Mouse (Mus musculus) hindlimb bud, embryonic 11.5 days (tissue): ENCODE data around the gene Rhbg.

ENCODE experiments used
- DNase-seq: peaks from one replicate; pipeline ENCODE4 v3.0.0-alpha.2; 2012; ENCODE audit warnings: low read depth, low spot score; ENCODE audit errors: extremely low spot score

Rhbg gene

DNA sequence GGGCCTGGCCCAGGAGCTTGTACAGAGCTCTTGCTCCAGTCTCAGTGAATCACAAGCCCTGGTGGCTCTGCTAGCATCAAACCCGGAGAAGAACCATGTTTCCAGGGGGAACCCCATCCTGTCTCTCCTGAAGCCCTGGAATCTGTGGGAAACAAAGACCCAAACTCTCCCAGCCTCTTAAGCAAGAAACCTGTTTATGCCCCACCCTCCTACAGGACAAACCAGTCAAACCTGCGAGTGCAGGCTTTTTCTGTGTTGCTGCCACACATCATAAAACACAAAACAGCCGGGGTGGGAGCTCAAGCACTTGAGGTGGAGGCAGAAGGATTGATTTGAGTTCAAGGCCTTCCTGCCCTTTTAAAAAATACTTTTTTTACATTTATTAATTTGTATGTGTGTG, 7.8 kb upstream of the Rhbg start:
- no peak for DNase-seq

DNA sequence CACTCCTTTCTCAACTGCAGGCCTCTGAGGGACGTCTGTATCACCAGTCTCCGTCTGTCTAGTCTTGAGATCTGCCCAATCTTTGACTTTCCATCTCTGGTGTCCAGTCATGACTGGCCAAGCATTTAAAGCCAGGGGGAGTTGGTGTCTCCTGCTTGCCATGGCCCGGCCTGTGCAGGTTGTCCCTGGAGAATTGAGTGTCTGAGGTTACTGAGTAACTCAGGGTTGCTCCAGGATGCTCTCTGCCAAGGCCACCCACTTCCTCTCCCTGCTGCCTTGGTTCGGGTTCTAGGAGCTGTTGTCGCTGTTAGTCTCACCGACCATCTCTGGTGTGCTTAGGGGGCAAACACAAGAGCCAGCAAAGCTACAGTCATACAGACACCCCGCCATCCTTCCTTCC, 1.9 kb upstream of the Rhbg start:
- no peak for DNase-seq

DNA sequence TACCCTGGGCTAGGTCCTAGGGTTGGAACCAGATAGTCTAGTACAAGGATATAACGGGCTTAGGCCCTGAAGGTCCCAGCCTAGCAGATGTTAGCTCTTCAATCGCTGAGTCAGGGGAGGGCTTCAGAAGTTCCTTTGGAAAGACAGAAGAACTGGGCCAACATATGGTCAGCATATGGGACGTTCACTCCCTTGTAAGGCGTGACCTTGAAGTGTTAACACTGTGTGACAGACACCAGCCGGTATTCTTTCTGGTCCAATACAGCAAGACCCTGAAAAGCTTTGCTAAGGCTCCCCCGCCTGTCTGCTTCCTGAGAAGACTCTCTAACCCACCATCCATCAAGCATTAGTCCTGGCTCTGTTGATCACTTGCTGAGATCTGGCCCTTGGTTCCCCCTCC, 1.4 kb upstream of the Rhbg start:
- DNase-seq: no peak

DNA sequence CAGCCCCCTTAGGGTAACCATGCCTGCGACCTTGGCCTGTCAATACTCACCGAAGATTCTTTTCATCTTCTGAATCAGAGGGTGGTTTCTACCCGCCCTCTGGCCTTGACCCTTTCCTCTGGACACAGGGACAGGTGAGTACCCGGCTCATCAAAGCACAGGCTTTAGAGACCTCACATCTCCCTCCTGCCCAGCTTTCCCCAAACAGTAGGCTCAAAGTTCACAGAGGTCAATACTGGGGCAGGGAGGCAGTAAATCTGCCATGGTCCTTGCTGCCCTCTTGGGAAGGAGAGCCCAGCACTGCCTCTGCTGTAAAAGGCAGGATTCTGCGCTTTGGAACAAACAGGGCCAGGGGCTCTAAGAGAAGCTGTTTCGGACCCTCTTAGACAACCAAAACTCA, 1.8 kb downstream of the Rhbg start:
- no peak for DNase-seq

DNA sequence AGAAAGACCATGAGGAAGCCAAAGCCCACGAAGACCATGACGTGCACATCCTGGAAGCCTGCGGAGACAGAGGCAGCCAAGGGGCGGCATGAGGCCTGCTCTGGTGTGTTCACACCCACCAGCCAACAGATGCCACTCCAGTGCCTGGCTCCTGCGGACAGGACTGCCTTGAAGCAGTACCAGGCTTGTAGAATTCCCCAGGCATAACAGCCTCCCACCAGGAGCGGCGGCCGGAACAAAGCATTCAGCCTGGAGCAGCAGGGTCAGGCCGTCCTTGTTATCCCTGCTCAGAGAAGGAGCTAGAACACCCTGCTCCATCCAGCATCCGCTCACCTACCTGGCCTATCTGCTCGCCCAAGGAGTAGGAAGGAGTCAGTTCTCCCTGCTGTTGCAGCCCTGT, 6.1 kb downstream of the Rhbg start:
- DNase-seq: no peak

DNA sequence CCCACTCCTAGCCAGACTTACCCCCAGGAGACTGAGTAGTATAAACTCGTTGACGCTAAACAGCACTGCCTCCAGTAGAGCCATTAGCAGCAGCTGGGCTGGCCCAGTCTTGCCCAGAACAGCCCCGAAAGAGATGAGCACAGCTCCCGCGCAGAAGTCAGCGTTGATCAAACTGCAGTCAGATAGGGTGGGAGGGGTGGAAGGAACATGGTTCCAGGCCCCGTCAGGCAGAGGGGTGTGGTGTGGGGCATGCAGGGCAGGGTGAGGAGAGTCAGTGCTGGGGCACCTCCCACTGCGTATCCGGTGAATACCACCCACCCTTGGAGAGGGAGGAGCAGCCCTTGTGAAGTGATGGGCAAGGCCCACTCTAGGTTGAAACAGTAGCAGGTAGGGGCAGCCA, 6.8 kb downstream of the Rhbg start:
- DNase-seq: no peak

DNA sequence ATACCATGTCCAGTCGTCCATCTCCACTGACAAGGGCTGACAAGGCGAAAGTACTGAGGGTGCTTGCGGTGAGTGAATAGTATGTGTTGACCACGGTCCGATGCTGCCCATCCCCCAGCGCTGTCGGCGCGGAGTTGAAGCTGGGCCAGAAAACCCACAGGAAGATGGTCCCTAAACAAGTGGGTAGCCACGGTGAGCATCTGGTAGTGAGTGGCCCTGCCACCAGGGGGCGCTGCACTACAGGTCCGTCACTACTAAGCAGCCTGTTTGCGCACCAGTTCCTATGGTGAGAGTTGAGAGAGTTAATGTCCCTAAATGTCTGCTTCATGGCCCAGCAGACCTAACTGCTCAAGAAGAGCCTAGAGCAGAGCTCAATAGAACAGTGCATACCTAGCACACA, 8.7 kb downstream of the Rhbg start:
- no peak for DNase-seq

DNA sequence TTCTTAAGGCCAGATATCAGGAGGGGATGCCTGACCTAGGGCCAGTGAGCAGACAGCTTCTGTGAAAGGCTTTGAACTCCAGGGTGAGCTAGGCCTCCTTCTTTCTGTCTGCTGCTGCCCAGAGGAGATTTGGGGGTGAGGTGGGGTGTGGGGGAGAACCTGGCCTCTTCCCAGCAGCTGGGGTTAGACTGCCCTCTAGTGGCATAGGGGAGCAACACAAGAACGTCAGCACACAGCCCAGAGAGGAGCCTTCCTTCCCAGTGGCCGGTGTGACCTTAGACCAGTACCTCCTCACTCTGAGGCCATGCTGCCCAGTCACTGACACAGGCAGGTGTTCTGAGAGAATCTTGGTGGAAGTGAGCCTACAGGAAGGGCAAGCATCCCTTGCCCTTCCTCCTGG, 10.4 kb downstream of the Rhbg start:
- no peak for DNase-seq

DNA sequence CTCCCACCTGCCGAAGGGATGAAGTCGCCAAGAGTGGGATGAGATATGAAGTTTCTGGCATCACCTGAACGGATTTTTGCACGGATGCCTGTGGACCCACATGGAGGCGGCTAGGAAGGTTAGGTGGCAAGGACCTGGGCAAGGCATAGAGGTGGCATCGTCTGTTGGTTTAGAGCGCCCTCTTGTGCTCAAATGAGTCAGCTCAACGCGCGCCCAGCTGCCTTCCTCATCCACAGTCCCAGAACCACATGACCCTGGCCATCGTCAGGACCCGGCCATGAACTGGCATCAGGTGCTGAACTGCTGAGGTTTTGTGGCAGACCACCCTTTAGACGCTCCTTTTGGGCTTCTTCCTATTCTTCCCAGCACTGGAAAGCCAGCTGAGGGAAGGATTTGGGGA, 12.0 kb downstream of the Rhbg start:
- peak; percentile 41 for DNase-seq

DNA sequence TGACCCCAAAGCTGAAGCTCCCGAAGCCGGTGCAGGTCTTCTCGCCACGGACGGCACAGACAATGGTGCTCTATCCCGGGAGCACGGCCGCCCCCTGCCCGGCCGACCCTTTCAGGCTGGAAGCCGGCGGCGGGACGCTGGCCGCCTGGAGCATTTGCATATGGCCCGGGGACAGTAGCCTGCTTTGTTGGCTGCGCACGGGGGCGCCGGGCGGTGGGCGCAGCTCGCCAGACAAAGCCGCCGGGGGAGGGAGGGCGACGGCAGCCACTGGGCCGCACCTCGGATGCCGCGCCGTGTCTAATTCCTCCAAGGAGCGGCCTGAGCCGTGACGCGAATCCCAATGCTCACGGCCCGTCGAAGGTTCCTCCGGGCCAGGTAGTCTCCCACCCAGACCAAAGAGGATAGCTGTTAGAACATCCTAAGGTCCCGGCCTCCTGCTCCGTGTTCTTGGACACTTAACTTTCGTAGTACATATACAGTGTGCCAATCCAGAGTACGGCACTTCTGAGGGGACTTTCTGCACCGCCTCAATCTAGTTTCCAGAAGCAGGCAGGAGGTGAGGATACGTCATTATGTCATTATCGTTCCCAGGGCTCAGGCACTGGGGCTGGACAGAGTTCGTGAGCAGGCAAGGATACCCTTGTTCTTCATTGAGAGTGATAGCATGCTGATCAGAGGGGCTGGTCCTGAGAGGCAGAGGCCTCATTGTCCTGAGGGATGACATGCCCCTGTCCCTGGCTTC, 13.3 kb downstream of the Rhbg start:
- DNase-seq: no peak

DNA sequence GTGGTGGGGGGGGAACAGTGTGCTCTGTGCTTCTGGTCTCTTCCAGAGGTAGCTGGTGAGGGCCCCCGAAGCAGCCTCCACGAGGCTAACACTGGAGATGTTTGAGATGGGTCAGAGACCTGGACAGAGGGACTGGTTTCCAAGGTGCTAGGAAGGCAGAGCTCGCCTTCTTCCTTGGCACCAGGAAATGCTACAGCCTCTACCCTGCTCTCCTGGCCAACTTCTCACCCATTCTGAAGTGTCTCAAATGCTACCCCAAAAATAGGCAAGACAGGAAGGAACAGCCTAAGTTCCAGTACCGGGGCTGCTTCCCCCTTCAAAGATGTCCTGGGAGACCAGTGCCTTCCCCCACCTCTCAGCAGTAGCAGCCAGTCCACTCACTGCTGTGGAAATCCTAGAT, 15.1 kb downstream of the Rhbg start:
- DNase-seq: no peak

DNA sequence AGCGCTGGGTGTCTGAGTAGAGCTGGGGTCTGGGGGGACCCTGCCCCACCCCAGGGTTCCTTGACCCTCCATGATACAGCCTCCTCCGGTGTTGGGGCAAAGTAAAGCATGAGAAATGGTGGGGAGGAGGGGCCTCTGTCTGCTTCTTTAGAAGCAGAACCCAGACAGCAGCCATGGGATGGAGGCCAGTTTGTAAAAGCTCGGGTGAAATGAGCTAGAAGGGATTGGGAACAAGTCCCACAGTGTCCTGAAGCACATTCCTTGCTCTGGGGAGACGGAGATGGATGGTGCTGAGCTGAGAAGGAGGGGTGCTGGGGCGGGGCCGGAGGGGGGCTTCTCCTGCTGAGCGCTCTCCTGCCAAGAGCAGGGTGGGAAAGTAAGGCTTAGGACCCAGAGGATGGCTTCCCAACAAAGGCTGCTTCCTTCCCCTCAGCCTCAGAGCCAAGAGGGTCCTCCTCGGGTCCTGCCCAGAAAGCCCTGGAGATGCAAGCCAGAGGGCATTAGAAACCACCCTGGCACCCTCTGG, 15.6 kb downstream of the Rhbg start:
- DNase-seq: no peak

DNA sequence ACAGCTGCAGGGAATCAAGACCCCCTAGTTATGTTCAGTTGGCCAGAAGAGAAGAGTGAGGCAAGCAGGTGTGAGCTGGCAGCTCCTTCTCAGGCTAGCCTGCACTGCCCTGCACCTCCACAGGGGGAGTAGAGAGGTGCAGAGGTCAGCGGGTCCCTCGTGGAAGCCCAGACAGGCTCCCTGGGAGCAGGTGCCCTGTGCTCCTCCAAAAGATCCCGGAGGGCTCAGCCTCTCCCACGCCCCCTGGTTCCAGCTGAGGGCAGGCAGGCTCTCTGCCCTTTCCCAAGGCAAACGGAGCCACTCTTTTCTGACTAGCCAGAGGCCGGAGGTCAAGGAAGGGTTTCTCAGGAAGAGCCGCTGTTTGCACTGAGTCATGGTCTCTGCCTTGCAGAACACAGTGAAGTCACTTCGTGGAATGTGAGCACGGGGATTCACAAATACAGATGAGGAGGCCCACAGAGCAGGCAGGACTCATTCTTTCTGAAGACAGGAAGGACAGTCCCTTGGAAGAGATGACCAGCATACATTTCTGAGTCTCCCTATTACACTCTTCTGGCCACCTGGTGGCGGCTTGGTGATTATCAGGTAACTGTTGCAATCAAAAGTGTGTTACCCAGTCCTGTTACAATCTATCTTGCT, 16.8 kb downstream of the Rhbg start:
- no peak for DNase-seq

DNA sequence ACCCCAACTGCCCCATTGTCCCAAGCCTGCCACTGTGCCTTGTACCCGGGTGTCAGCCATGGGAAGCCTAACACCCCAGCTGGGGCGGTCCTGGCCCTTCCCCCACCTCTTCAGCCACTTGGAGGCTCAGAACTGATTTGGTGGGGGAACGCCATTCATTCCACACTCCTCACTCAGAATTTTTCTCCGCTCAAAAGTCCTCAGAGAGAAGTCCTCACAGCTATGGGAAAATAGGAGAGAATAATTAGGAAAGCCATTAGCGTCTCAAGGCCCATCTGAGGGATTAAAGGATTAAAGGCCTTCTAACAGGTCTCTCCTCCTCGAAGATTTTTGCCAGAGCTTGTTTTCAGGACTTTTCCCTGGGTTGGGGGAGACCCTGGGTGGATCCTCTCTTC, 17.4 kb downstream of the Rhbg start:
- DNase-seq: no peak

DNA sequence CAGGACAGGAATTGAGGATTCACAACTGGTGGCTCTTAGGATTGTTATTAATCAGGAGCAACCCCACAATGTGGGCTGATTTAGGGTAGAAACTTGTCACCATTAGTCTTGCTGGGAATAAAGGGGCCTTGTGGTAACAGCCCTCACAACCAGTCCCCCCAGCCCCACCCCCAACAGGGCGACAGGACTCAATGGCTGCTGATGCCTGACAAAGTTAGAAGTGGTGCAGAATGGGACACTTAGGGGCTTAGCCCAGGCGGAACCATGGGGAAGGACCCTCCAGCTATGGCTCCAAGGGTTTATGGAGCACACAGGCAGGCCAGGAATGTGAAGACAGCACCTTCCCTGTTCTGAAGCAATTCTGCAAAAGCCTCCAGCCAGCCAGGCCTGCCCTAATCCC, 18.9 kb downstream of the Rhbg start:
- no peak for DNase-seq

DNA sequence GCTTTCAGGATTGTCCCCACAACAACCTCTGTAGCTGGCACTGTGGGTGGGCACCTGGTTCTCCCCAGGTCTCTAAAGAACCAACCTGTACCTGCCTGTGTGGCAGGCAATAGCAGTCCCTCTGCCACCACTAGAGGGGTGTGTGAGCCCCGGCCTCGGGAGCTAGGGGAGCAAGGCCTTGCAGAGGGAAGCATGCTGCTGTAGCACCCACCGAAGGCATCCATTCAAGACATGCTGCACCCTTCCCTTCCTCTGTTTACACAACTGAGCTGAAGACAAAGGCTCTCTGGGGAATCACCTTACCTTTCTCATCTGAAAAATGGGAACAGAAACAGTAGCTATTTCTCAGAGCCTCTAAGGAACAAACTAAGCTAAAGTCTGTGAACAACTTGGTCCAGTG, 19.3 kb downstream of the Rhbg start:
- DNase-seq: no peak

DNA sequence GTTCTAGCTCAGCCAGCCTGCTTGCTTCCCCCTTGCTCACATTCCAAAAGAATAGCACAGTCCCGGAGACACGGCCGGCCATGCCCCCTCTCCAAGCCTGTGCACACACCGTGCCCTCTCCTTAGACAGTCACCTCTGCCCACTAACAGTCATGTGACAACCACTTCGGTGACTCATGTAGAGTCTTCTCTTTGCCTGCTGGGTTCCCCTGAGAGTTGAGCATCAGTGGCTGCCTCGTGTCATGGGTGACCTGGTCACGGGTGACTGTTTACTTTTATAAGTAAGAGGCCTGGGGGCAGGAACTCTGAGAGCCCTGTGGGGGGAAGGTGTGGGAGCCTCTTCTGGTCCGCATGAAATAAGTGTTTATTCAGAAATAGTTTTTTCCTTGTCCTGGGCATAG, 20.5 kb downstream of the Rhbg start:
- DNase-seq: no peak

DNA sequence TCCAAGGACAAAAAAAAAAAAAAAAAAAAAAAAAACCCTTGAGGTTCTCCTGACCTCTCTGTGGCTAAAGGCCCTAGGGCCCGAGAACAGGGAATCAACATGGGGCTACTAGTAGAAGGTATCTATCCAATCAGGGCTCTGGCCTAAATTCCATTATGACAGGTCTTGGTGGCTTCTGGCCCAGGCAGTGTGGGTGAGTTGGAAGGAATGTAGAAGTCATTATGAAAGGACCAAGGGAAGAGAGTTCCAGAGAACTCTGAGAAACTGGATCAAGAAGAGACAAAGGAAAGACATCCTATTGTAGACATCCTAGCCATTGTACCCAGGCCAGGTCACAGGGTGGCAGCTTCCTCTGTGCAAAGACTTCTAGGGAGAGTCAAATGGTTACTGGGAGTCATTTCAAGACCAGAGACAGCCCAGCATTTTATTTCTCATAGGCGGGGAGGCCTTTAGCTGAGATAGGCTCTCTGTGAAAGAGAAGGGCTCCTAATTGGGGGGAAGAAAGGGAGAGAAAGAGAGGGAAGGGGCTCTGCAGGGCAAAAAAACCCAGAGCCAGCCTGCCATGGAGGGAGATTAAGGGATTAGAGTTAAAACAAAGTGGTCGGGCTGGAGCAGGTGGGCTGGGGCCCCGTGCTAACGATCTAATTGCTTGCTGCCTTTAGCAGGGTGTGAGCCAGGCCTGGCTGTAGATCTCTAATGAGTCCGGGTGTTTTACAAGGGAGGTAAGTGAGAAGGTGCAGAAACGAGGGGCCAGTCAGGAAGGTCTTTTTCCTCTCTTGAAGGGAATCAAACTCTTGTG, 21.5 kb downstream of the Rhbg start:
- no peak for DNase-seq

DNA sequence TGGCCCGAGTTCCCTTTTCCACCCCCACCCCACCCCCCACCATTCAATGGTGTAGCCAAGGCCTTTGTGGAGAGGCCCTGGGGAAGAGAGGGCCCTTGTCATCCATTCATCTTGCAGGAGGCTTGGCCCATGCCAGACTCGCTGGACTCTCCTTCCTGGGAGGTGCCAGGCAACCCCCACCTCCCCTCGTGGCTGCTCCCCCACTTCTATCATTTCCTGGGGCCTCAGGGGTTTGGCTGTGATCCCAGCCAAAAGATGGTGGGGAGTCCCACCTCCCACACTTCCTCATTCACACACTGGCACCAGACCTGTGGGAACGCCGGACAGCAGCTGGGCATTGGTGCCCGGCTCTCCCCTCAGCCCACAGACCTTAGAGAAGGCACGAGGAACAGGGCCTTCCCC, 22.2 kb downstream of the Rhbg start:
- DNase-seq: no peak

DNA sequence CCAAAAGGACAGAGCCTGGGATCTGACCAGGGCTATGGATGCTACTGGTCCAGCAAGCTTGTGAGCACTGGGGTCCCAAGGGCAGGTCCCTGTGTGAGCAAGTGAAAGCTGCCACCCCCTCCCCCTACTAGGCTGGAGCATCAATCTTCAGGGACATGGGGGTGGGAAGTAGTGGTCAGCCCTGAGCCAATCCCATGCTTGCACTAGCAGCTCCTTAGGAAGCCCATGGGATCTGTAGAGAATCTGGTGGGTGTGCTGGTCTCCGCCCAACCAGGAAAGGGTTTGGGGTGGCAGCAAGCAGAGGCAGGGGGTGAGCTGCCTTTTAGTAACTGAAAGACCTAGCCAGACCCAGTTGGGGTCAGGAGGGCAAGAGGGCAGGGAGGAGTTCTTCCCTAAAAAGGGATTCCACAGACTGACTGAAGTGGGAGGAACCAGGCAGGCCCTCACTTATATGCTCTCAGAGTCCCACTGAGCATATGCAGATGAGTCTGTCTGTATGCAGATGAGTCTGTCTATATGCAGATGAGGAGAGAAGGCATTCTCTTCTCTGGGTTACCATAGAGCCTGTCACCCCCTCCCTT, 23.4 kb downstream of the Rhbg start:
- no peak for DNase-seq

DNA sequence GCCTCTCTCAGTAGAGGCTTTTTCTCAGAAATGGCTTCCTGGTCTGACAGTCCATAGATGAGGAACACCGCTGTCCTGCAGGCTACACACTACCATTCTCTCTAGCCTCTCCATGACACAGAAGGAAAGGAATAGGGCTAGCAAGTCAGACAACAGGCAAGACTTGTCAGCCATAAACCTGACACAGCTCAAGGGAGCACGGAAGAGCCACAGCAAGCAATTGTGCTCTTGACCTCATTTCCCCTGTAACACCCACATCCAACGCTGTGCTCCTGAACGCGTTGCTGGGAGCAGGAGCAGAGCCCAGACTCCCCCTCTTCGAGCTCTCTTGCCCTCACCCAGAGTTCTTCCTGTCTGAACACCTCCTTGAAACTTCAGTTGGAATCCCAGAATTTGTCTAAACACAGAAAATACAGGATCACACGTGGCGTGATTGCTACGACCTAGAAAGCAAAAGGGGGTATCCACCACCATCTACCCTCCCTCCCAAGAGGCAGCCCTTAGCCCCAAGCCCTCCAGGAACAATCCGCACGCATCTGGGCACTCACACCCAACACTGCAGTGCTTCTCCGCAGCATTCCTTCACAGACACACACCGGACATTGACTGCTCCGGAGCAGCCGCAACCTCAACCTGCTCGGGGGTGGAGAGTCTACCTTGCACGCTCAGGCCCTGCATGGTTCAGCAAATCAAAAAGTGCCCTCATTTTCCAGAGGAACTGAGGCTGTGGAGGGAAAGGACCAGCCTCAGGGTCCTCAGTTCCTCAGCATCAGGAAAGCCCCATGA, 24.1 kb downstream of the Rhbg start:
- DNase-seq: no peak
